Mouse (Mus musculus): ENCODE measurements around the gene Gzma. TPM values are rescaled to one million over a fixed set of nuclear protein-coding genes. Genes with fewer than 3 reads are reported as not detected.

Gzma gene
- total RNA-seq, 2 experiments from 2014 or later: 1.2 to 42.0 TPM

DNA sequence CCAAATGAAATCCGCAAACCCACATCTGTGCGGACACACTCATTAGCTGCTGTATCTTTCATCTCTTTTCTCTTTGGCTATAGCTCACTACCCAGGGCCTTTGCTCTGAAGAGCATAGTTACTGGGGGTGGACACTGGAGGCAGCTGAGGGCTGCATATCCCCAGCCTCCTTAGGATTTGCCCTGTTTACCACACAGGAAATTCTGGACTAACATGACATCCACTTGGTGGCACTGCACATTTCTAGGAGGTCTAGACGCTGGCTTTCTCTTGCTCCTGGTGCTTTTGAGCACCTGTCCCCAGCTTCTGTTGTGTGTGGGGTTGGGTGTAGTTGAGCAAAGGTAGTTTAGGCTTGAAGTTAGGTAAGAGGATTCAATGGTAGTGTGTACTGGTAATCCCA lies 53.1 kb downstream of the Gzma start:
- ATAC-seq (replicated peaks; ENCODE audit: low FRiP score, low TSS enrichment, poor library complexity, severe bottlenecking): no peak

DNA sequence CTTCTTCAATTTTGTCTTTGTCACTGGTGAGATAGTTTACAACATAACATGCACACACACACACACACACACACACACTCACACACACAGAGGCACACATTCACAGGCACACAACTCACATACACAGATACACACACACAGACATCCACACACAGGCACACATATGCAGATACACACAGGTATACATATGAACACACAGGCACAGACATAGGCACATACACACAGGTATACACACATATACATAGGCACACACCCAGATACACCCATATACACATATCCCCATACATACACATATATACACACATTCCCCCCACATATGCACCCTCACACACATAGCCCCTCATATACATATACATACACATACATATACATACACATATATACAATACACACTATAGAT lies 53.8 kb downstream of the Gzma start:
- no peak for ATAC-seq (replicated peaks; ENCODE audit: low FRiP score, low TSS enrichment, poor library complexity, severe bottlenecking)

DNA sequence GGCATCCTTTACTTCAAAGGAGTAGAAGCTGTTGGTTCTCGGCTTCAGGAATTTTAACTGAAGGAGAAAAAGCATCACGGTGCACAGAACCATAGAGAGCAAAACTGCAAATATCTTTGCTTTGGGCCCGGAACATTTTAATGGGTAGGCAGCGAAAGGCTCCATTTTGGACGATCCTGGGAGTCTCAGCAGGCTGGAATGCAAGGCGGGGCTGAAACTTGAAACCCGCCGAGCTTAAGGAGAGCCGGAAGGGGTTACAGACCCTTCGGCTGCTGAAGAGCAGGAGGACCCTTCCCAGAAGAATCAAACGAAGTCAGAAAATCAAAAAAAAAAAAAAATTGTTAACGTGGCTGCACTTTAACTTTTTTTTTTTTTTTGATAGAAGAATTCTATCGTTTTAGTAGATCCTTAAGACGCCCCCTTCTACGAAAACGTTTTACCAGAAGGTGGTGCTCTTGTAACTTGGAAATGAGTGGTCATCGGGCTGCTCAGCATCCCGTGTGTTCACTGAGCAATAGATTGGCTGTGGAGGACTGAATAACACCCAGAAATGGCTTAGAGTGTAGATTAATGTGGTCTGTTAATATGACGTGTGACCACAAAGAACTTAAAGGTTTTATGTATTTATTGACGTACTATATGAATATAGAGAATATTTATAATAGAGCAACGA lies 54.4 kb downstream of the Gzma start, which contains the start of gene Gpx8:
Gene Gpx8 (minus strand): TSS at position 200 of the 673 bp plus-strand sequence.
- ATAC-seq (replicated peaks; ENCODE audit: low FRiP score, low TSS enrichment, poor library complexity, severe bottlenecking): peak; percentile 77

DNA sequence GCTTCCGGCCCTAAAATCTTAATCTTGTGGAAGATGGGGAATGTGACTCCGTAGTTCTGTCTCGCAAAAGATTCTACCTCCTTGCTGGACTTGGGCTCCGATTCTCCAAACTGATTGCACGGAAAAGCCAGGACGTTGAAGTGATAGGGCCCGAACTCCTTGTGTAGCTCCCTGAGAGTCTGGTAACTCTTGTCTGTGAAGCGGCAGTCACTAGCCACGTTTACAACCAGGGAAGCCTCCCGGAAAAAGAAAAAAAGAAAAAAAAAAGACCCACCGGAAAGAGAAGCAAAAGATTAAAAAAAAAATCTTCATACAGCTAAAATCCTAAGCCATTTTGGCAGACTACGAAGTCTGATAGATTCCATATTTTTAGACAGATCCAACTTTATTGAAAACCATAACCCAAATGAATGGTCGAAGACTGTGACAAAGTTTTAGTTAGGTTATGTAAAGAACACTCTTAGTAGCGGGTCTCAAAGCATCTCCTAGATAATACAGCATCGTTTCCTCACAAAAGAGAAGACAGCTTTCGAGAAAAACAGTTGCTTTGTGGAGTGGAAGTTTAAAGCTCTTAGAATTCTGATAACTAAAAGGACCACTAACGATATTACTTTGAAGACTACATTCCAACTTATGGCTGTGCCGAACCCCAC lies 55.2 kb downstream of the Gzma start:
- ATAC-seq (replicated peaks; ENCODE audit: low FRiP score, low TSS enrichment, poor library complexity, severe bottlenecking): no peak

DNA sequence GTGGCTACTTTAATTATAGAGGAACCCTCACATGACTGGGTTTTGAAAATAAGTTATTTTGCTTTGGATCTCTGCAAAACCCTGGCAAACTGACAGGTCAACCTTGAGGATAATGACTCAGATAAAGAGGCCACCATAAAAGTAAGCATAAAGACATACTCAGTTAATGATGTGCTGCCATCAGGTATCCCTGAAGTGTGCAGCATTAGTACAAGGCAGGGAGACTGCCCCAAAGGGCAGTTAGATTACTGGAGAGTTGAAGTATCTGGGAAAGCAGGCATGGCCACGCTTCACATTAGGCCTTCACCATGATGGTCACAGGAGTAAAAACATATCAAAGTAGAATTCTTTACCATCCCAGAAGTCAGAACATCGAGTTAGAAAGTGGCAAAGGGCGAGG lies 55.9 kb downstream of the Gzma start:
- ATAC-seq (replicated peaks; ENCODE audit: low FRiP score, low TSS enrichment, poor library complexity, severe bottlenecking): no peak

Other genes starting within 250 kb of the Gzma start
- gene Mtrex, start 173.6 kb downstream of the Gzma start, total RNA-seq (2014; fragmentation: Nextera tagmentation): 81.8 and 86.2 TPM in 2 replicates
- 109 and 113 TPM in 2 replicates for gene Mtrex, start 173.6 kb downstream of the Gzma start, total RNA-seq (2017)
- gene Dhx29, start 173.5 kb downstream of the Gzma start, total RNA-seq (2014; fragmentation: Nextera tagmentation): 23.1 and 26.3 TPM in 2 replicates
- gene Dhx29, start 173.5 kb downstream of the Gzma start, total RNA-seq (2017): 34.5 and 39.3 TPM in 2 replicates
- gene Ccno, start 113.2 kb downstream of the Gzma start, total RNA-seq (2014; fragmentation: Nextera tagmentation): not detected in 2 replicates
- gene Ccno, start 113.2 kb downstream of the Gzma start, total RNA-seq (2017): 3.2 TPM in 1 of 2 replicates, not detected in the other
- not detected in 2 replicates for gene Mcidas, start 107.1 kb downstream of the Gzma start, total RNA-seq (2014; fragmentation: Nextera tagmentation)
- not detected in 2 replicates for gene Mcidas, start 107.1 kb downstream of the Gzma start, total RNA-seq (2017)
- gene Cdc20b, start 65.9 kb downstream of the Gzma start, total RNA-seq (2014; fragmentation: Nextera tagmentation): not detected in 2 replicates
- not detected in 2 replicates for gene Cdc20b, start 65.9 kb downstream of the Gzma start, total RNA-seq (2017)
- gene Gpx8, start 54.6 kb downstream of the Gzma start, total RNA-seq (2014; fragmentation: Nextera tagmentation): not detected in 2 replicates
- gene Gpx8, start 54.6 kb downstream of the Gzma start, total RNA-seq (2017): not detected in 2 replicates
- gene Esm1, start 108.7 kb upstream of the Gzma start, total RNA-seq (2014; fragmentation: Nextera tagmentation): not detected in 2 replicates
- gene Esm1, start 108.7 kb upstream of the Gzma start, total RNA-seq (2017): 0.53 TPM in 1 of 2 replicates, not detected in the other
- gene Gzmk, start 124.9 kb upstream of the Gzma start, total RNA-seq (2014; fragmentation: Nextera tagmentation): not detected in 2 replicates
- not detected in 2 replicates for gene Gzmk, start 124.9 kb upstream of the Gzma start, total RNA-seq (2017)
- not detected in 2 replicates for gene BC067074, start 192.2 kb upstream of the Gzma start, total RNA-seq (2014; fragmentation: Nextera tagmentation)
- not detected in 2 replicates for gene BC067074, start 192.2 kb upstream of the Gzma start, total RNA-seq (2017)

Measured in megakaryocyte-erythroid progenitor cell, adult 5-6 weeks (primary cell).